Mouse (Mus musculus): ENCODE measurements around the gene Slc25a22. TPM values are rescaled to one million over a fixed set of nuclear protein-coding genes. Genes with fewer than 3 reads are reported as not detected.
"Not testable (repeated sequence)": the region's sequence is repeated elsewhere in the genome, so short reads cannot be mapped to it uniquely, and the experiment has no call there.

The Slc25a22 gene
- polyA plus RNA-seq, 1 experiment from 2014 or later = 30.9 TPM

DNA sequence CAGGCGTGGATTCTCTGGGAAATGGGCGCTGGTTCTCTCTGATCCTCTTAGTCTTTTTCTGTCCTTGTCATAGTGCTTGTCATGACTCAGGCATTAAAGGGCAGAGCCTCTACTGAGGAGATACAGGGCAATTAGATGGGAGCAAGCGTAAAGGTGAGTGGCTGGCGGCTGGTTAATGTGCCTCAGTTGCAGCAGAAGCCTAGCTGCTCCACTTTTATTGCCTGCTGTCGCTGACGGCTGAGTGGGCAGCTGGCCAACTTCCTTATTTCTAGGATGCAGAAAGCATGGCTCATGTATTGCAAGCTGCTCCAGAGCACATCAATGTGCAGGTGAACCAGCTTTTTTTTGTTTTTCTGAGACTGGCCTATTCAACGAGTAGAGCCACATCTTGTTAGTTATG is 18.7 kb downstream of the Slc25a22 start:
- Histone ChIP-seq H3K4me3 (replicated peaks) (no peak overlapping the region), H3K4me2 (replicated peaks) (no peak overlapping the region), H3K4me1 (0 out of 2 replicates have a peak, but pooled peaks cover 3% of the 10 kb centered on the region), H3K9ac (no peak overlapping the region), H3K36me3 (no peaks in the 10 kb centered on the region), H3K9me3 (replicated peaks) (no peaks in the 10 kb centered on the region), H3K27ac (replicated peaks) (no peak overlapping the region), H3K27me3 (no peaks in the 10 kb centered on the region)
- no peak for ATAC-seq (ENCODE audit: insufficient number of reproducible peaks, low FRiP score, low TSS enrichment, low read depth)
- WGBS = 65% methylated on average over 7 of the region's 7 CpGs

GRCm38 (mm10) chr7:141417731-141418681 is 19.7 kb downstream of the Slc25a22 start:
- Histone ChIP-seq H3K36me3 (no peaks in the 10 kb centered on the region), H3K9me3 (replicated peaks) (no peaks in the 10 kb centered on the region), H3K27me3 (no peaks in the 10 kb centered on the region), H3K9ac (no peak overlapping the region), H3K27ac (replicated peaks) (no peak overlapping the region), H3K4me1 (peaks cover 7% of the 10 kb centered on the region), H3K4me2 (replicated peaks) (no peak overlapping the region), H3K4me3 (replicated peaks) (no peak overlapping the region)
- 68% methylated on average over 8 of the region's 8 CpGs for WGBS
- ATAC-seq (ENCODE audit: insufficient number of reproducible peaks, low FRiP score, low TSS enrichment, low read depth) = no peak

DNA sequence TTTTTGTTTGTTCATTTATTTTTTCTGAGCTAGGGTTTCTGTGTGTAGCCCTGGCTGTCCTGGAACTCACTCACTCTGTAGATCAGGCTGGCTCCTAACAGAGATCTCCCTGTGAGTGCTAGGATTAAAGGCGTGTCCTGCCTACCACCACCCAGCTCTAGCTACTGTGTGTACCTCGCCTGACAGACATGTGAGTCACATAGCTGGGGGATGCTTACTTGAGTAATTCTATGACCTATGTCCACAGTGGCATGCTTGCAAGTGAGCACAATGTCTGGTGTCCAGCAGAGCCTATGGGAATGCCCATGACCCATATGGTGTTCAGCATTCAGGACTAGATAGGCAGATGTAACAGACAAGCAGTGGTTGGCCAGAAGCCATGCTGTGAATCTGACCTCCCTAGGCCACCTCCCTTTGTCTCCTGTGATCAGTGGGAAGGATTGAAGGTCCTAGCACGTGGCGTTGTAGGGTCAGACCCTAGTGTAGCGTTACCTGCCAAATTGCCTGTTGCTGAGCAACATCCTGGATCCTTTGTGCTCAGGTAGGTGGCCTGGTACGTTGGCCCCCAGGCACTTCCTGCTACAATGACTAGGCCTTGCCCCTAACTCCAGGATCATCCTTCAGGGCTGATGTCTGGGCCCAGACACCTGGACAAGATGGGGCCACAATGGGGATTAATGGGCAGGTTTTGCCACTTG is 21.4 kb downstream of the Slc25a22 start:
- Histone ChIP-seq H3K9me3 (replicated peaks) (no peaks in the 10 kb centered on the region), H3K27ac (replicated peaks) (no peak overlapping the region), H3K4me1 (peaks cover 13% of the 10 kb centered on the region), H3K9ac (no peak overlapping the region), H3K4me2 (replicated peaks) (no peak overlapping the region), H3K36me3 (peaks cover 4% of the 10 kb centered on the region; the same call in 1 of the 2 replicates), H3K27me3 (no peaks in the 10 kb centered on the region), H3K4me3 (replicated peaks) (no peak overlapping the region)
- ATAC-seq (ENCODE audit: insufficient number of reproducible peaks, low FRiP score, low TSS enrichment, low read depth) = no peak
- WGBS = 73% methylated on average over 6 of the region's 6 CpGs

- H3K4me3 ChIP-seq (replicated peaks) = peak within 1 kb of the TSS; percentile 77
- peak within 1 kb of the TSS; percentile 84 for H3K4me2 ChIP-seq (replicated peaks)
- peak within 1 kb of the TSS; percentile 87 for H3K27ac ChIP-seq (replicated peaks)
- peak within 1 kb of the TSS; percentile 88 for H3K9ac ChIP-seq
- under 1% methylated on average over 50 of the region's 56 CpGs for WGBS
- H3K36me3 ChIP-seq = peaks cover 23% of the 10 kb centered on the region
- H3K9me3 ChIP-seq (replicated peaks) = no peaks in the 10 kb centered on the region
- H3K27me3 ChIP-seq = no peaks in the 10 kb centered on the region
- H3K4me1 ChIP-seq = peaks cover 13% of the 10 kb centered on the region
- ATAC-seq (ENCODE audit: insufficient number of reproducible peaks, low FRiP score, low TSS enrichment, low read depth) = peak; percentile 92
Measured at GRCm38 (mm10) chr7:141413809-141414584, 23.7 kb downstream of the Slc25a22 start, which contains the start of gene Gatd1. Gatd1 (minus strand) TSS chr7:141414136.

GRCm38 (mm10) chr7:141413331-141413730 is 24.4 kb downstream of the Slc25a22 start:
- peak overlapping the region; percentile 88 for H3K9ac ChIP-seq
- peaks cover 13% of the 10 kb centered on the region for H3K4me1 ChIP-seq
- H3K27ac ChIP-seq (replicated peaks) = peak overlapping the region; percentile 87
- H3K27me3 ChIP-seq = no peaks in the 10 kb centered on the region
- H3K4me3 ChIP-seq (replicated peaks) = peak overlapping the region; percentile 77
- peaks cover 30% of the 10 kb centered on the region for H3K36me3 ChIP-seq
- ATAC-seq (ENCODE audit: insufficient number of reproducible peaks, low FRiP score, low TSS enrichment, low read depth) = no peak
- H3K9me3 ChIP-seq (replicated peaks) = no peaks in the 10 kb centered on the region
- WGBS = 3% methylated on average over 16 of the region's 16 CpGs
- peak overlapping the region; percentile 84 for H3K4me2 ChIP-seq (replicated peaks)

DNA sequence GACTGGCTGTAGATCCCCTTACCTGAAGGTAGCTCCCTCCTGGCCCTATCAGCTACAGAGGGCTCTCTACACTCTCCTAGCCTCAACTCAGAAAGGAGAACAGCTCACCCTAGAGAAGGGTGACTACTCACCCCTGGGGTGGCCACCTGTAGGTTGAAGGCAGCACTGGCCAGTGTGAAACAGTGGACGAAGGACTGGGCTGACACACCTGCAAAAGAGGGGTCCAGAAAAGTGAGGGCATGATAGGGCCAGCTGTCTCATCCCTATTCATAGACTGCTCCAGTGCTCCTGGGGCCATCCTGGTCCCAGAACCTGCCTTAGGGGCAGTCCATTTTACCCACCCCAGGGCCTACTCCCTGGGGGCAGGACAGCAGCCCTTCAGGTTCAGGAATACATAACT is 26.0 kb downstream of the Slc25a22 start:
- Histone ChIP-seq H3K36me3 (peaks cover 38% of the 10 kb centered on the region), H3K4me1 (peaks cover 13% of the 10 kb centered on the region), H3K9ac (no peak overlapping the region), H3K9me3 (replicated peaks) (no peaks in the 10 kb centered on the region), H3K4me2 (replicated peaks) (no peak overlapping the region), H3K27me3 (no peaks in the 10 kb centered on the region), H3K27ac (replicated peaks) (no peak overlapping the region), H3K4me3 (replicated peaks) (no peak overlapping the region)
- WGBS = 93% methylated on average over 1 of the region's 1 CpGs
- no peak for ATAC-seq (ENCODE audit: insufficient number of reproducible peaks, low FRiP score, low TSS enrichment, low read depth)

- Histone ChIP-seq H3K9me3 (replicated peaks) (no peaks in the 10 kb centered on the region), H3K27me3 (no peaks in the 10 kb centered on the region), H3K4me1 (peaks cover 13% of the 10 kb centered on the region), H3K27ac (replicated peaks) (no peak overlapping the region), H3K36me3 (peaks cover 38% of the 10 kb centered on the region), H3K4me3 (replicated peaks) (no peak overlapping the region), H3K9ac (no peak overlapping the region), H3K4me2 (replicated peaks) (no peak overlapping the region)
- no peak for ATAC-seq (ENCODE audit: insufficient number of reproducible peaks, low FRiP score, low TSS enrichment, low read depth)
- 90% methylated on average over 8 of the region's 8 CpGs for WGBS
Measured at GRCm38 (mm10) chr7:141410631-141411030, 27.1 kb downstream of the Slc25a22 start.

GRCm38 (mm10) chr7:141408833-141409232 is 28.9 kb downstream of the Slc25a22 start:
- 16% methylated on average over 11 of the region's 11 CpGs for WGBS
- no peak overlapping the region for H3K9ac ChIP-seq
- no peak overlapping the region for H3K4me3 ChIP-seq (replicated peaks)

DNA sequence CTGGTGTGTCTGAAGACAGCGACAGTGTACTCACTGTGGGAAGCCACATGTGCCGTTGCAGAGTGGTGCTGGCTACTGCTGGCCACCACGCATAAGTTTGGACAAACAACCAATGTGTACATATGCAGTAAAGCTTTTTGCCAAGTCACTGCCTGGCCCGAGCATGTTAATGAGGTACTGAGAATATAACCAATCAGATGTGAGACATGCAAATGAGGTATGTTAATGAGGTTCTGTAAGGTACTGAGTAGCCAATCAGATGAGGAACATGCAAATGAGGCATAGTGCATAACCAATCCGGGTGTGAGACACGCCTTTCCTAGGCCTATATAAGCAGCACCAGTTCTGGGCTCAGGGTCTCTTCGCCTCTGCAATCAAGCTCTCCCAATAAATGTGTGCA is 30.0 kb downstream of the Slc25a22 start:
- H3K4me1 ChIP-seq; H3K27ac ChIP-seq (replicated peaks); H3K9ac ChIP-seq; H3K27me3 ChIP-seq; H3K4me3 ChIP-seq (replicated peaks); ATAC-seq (ENCODE audit: insufficient number of reproducible peaks, low FRiP score, low TSS enrichment, low read depth); H3K4me2 ChIP-seq (replicated peaks); H3K9me3 ChIP-seq (replicated peaks): not testable (repeated sequence)
- H3K36me3 ChIP-seq = peaks cover 45% of the 10 kb centered on the region
- WGBS = 99% methylated on average over 7 of the region's 7 CpGs

More at GRCm38 (mm10) chr7:141408833-141409232, 28.9 kb downstream of the Slc25a22 start:
- Histone ChIP-seq H3K27me3 (no peaks in the 10 kb centered on the region), H3K9me3 (replicated peaks) (no peaks in the 10 kb centered on the region), H3K4me1 (peaks cover 10% of the 10 kb centered on the region), H3K27ac (replicated peaks) (no peak overlapping the region), H3K36me3 (peaks cover 38% of the 10 kb centered on the region), H3K4me2 (replicated peaks) (no peak overlapping the region)
- ATAC-seq (ENCODE audit: insufficient number of reproducible peaks, low FRiP score, low TSS enrichment, low read depth) = peak; percentile 75; the same call in 1 of the 2 replicates

- WGBS = 81% methylated on average over 4 of the region's 4 CpGs
- H3K36me3 ChIP-seq = peaks cover 55% of the 10 kb centered on the region
- H3K4me2 ChIP-seq (replicated peaks) = no peak overlapping the region
- no peaks in the 10 kb centered on the region for H3K27me3 ChIP-seq
- no peak overlapping the region for H3K9ac ChIP-seq
- no peaks in the 10 kb centered on the region for H3K4me1 ChIP-seq
- ATAC-seq (ENCODE audit: insufficient number of reproducible peaks, low FRiP score, low TSS enrichment, low read depth) = no peak
- no peak overlapping the region for H3K27ac ChIP-seq (replicated peaks)
- H3K4me3 ChIP-seq (replicated peaks) = no peak overlapping the region
- H3K9me3 ChIP-seq (replicated peaks) = no peaks in the 10 kb centered on the region
Measured at GRCm38 (mm10) chr7:141405466-141405865, 32.2 kb downstream of the Slc25a22 start.

DNA sequence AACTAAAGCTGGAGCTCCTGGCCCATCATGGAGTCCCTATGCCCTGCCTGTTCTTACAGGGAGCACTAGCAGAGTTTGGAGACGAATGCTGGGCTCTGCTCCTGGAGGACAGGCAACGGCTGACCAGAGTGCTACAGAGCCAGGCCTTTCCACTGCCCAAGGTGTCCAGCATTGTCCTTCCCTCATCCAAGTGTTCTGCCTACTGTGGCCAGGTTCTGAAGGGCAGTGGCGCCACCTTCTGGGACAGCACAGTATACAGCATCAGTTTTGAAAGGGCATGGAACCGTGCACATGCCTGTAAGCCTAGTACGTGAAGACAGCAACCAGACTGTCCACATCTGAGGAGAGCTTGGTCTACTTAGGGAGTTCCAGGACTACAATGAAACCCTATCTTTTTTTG is 34.4 kb downstream of the Slc25a22 start:
- Histone ChIP-seq H3K36me3 (peaks cover 56% of the 10 kb centered on the region), H3K9me3 (replicated peaks) (no peaks in the 10 kb centered on the region), H3K4me1 (no peaks in the 10 kb centered on the region), H3K4me2 (replicated peaks) (no peak overlapping the region), H3K4me3 (replicated peaks) (no peak overlapping the region), H3K27ac (replicated peaks) (no peak overlapping the region), H3K9ac (no peak overlapping the region), H3K27me3 (no peaks in the 10 kb centered on the region)
- WGBS = 51% methylated on average over 5 of the region's 5 CpGs
- peak; percentile 34; the same call in 1 of the 2 replicates for ATAC-seq (ENCODE audit: insufficient number of reproducible peaks, low FRiP score, low TSS enrichment, low read depth)

Data from embryonic facial prominence, embryonic 15.5 days (tissue).